Mouse (Mus musculus): ENCODE measurements around the gene Dcaf17. TPM values are rescaled to one million over a fixed set of nuclear protein-coding genes. Genes with fewer than 3 reads are reported as not detected.

Dcaf17 gene
- polyA plus RNA-seq, 1 experiment from 2014 or later: 33.3 TPM

Other genes starting within 250 kb of the Dcaf17 start
- 23.7 and 27.4 TPM in 2 replicates for gene Tlk1, start 229.6 kb upstream of the Dcaf17 start, polyA plus RNA-seq (2015; fragmentation: Nextera tagmentation; extraction: Ambion mirVana)
- 12.9 and 16.0 TPM in 2 replicates for gene Mettl8, start 255 bp downstream of the Dcaf17 start, polyA plus RNA-seq (2015; fragmentation: Nextera tagmentation; extraction: Ambion mirVana)
- gene Cybrd1, start 62.6 kb downstream of the Dcaf17 start, polyA plus RNA-seq (2015; fragmentation: Nextera tagmentation; extraction: Ambion mirVana): 3.4 and 3.5 TPM in 2 replicates
- gene Dync1i2, start 156.4 kb downstream of the Dcaf17 start, polyA plus RNA-seq (2015; fragmentation: Nextera tagmentation; extraction: Ambion mirVana): 144 and 163 TPM in 2 replicates